ENCODE assay signal across 10 mouse cellular contexts in genomic region chr10:78402301-78402922, GRCm38 (mm10).
"Had no signal": no experiment of that assay in that cellular context is flagged by ENCODE, and none has a peak within 500 bp of the region (broad histone marks: within the 10 kb centered on the region; RNA-seq: fewer than 3 reads in every experiment).

No protein-coding gene starts in this region.

- H3K9ac ChIP-seq: limb, embryonic 15.5 days; liver, embryonic 13.5 days; midbrain, embryonic 13.5 days; neural tube, embryonic 12.5 days had no signal

- ATAC-seq: midbrain, embryonic 13.5 days had no signal

- DNase-seq: kidney, adult 8-10 months; liver, embryonic 13.5 days; lung, adult 18-20 months; thymus, postnatal 14 days had no signal

- H3K4me1 ChIP-seq: limb, embryonic 15.5 days had no signal

- H3K27ac ChIP-seq: left cerebral cortex, adult 2 months; limb, embryonic 15.5 days; liver, embryonic 13.5 days; midbrain, embryonic 13.5 days; neural tube, embryonic 12.5 days; stomach, postnatal 0 days had no signal

- H3K27me3 ChIP-seq: limb, embryonic 15.5 days; liver, embryonic 13.5 days; midbrain, embryonic 13.5 days; neural tube, embryonic 12.5 days had no signal

- H3K9me3 ChIP-seq: limb, embryonic 15.5 days; liver, embryonic 13.5 days; midbrain, embryonic 13.5 days; neural tube, embryonic 12.5 days had no signal

- H3K4me3 ChIP-seq: left cerebral cortex, adult 2 months; limb, embryonic 15.5 days; liver, embryonic 13.5 days; midbrain, embryonic 13.5 days; myocyte; neural tube, embryonic 12.5 days had no signal

- H3K4me2 ChIP-seq: limb, embryonic 15.5 days; liver, embryonic 13.5 days; midbrain, embryonic 13.5 days; neural tube, embryonic 12.5 days had no signal
